Mouse (Mus musculus): ENCODE data around the gene Cntn4.
"Not testable (repeated sequence)": the region's sequence is repeated elsewhere in the genome, so short reads cannot be mapped to it uniquely, and the experiment has no call there.

The Cntn4 gene

DNA sequence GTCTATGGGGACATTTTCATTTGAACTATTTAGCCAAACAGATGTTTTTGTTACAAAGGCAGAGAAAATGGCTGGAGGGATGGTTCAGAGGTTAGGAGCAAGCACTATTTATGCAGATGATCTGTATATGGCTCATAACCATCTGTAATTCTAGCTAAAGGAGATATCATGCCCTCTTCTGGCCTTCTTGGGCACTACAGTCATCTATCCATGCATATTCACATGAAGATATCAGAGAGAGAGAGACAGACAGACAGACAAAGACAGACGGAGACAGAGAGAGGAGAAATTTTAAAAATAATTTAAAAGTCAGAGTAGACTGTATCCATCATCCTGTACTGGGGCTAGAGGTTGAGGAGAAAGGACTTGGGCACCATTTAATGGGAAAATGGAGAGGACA is 652.2 kb downstream of the Cntn4 start:
- DNase-seq (ENCODE audit: low spot score), result no peak

DNA sequence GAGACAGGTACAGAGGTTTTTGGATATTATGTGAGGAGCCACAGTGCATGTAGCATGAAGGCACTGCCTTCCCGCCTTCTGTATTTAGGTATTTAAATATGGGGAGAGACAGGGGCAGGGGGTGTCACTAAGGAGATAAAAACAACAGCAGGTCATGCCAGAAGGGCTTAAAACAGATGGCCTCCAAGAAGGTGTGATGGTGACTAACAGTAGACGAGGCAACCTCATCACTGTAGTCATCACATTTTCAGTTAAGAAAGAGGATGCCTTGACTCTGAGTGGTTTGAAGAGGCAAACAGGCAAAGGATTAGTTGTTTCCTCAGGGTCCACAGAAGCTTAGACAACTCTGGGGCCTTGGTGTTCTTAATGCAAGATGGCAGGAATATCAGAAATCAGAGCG is 655.0 kb downstream of the Cntn4 start:
- no peak for DNase-seq (ENCODE audit: low spot score)

DNA sequence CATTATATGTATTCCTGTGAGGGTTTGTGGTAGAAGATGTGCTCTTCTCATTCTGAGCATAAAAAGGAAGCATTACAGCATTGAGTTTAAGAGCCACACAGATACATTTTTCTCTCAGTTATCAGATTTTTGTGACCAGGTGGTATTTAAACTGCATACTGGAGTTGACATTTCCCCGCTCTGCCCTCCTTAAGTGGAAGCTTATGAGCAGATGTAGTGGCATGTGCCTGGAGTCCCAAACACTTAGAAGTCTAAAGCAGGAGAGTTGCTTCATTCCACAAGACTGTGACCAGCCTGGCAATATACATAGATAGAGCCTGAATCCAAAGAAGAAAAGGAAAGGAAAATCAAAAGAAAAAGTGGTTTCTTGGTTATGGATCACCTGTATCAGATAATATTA is 655.5 kb downstream of the Cntn4 start:
- DNase-seq (ENCODE audit: low spot score), result no peak

DNA sequence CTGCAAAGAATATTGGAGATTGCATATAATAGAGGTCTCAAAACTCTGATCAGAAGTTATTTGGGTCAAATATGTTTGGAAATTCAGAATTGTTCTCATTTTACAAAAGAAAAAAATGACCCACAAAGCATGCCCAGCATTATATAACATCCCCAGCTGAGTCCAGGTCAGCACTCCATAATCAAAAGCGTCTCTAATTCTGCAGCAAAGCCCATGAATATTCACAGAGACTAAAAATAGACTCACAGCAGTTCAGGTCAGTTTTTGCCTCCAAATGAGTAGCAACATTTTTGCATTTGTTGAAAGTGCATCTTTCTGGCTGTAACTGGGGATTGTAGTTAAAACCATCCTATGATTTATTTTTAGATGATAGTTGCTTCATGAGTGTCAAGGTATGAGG is 657.6 kb downstream of the Cntn4 start:
- DNase-seq (ENCODE audit: low spot score), result no peak

DNA sequence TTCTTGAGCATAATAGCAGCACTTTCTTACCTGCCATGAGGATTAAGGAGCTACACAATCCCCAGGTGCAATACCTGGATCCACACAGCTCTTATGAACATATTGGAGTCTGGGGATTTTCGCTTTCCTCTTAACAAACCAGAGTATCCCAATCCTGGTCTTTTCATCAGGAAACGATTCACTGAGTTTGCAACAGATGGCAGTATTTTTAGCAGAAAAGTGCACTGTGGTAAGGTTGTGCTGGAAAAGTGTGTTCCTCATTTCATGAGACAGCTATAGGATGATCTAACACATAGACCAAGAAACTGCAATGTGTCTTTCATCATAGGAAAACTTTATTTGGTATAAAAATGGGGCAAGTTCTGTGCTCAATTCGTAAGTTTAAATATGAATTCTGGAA is 659.3 kb downstream of the Cntn4 start:
- DNase-seq (ENCODE audit: low spot score), result no peak

DNA sequence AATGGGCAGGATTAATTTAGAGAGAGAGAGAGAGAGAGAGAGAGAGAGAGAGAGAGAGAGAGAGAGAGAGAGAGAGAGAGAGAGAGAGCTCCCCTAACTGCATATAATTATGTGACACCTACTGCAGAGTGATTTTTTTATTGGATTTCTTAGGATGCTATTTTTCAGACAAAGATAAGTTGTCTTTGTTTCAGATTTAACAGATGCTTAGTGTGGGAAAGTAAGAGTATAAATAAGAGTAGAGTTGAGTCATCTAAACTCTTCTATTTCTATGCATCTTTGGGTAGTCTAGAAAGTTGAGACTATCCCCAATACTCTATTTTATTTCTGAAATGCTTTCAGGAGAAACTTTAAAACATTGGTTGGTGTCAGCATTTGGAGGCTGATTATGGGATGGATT is 660.4 kb downstream of the Cntn4 start:
- no peak for DNase-seq (ENCODE audit: low spot score)

DNA sequence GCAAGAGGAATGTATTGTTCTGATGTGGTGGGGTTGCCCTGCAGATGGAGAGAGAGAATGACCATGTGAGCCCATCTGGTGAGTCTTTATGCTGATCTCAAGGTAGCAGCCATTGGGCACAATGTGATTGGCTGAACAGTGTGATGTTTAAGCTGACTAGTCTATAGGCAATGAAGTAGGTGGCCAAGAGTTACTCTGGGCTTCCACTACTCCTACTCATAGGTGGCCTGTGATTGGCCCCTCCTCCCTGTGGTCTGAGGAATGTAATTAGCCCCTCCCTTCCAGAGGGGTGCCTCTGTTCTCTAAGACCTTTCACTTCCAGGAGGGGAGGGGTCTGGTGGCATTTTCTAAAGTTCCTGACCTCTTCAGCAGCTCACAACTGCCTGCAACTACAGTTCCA is 663.7 kb downstream of the Cntn4 start:
- DNase-seq (ENCODE audit: low spot score), result no peak

DNA sequence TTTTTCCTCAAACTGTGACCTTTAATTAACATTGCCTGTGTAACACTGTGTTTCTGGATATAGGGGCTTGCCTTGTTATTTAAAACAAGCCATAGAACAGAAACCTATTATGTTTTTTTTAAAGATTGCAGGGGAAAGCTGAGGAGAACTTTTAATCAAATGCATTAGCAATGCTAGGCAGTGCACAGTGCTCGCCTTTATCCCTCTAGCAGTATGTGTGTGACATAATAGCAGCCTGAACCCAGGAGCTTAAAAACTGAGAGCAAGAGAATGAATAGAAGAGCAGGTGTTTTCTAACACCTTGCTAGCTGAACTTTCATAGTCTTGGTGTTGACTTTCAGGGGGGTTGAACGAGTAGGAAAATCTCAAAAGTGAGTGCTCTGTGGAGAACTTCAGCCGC is 672.6 kb downstream of the Cntn4 start:
- no peak for DNase-seq (ENCODE audit: low spot score)

DNA sequence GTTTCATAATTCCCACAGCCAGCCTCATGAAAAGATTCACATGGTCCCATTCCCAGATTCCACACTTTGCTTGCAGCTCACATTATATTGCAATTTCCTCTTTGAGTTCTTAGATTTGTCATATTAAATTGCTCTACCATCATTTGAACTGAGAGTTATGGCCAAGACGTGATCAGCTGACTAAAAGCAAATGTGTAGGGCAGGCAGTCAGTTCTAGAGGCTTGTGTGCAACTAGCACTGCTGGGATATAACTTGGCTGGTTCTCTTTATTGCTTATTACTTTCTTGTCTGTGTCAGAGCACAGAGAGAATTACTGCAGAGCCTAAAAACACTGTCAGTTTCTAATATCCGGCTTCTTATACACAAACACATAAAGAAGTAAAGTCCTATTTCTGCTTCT is 673.9 kb downstream of the Cntn4 start:
- DNase-seq (ENCODE audit: low spot score), result no peak

DNA sequence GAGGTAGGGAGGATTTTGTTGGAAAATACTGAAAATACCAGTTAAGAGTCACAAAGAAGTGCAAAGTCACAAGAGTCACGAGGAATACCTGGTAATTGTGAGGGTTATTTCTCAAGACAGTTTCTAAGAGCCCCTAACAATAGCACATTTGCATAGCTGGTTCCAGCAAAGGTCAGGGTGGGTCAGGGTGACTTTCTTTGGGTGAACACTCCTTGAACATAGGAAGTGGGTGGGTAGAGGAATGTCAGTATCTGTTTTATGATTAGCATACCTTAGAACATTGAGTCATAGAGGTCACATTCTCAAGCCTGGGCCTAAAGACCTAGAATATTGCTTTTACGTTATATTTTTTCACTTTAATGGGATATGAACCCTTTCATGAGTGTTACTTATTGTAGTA is 681.3 kb downstream of the Cntn4 start:
- DNase-seq (ENCODE audit: low spot score), result not testable (repeated sequence)

DNA sequence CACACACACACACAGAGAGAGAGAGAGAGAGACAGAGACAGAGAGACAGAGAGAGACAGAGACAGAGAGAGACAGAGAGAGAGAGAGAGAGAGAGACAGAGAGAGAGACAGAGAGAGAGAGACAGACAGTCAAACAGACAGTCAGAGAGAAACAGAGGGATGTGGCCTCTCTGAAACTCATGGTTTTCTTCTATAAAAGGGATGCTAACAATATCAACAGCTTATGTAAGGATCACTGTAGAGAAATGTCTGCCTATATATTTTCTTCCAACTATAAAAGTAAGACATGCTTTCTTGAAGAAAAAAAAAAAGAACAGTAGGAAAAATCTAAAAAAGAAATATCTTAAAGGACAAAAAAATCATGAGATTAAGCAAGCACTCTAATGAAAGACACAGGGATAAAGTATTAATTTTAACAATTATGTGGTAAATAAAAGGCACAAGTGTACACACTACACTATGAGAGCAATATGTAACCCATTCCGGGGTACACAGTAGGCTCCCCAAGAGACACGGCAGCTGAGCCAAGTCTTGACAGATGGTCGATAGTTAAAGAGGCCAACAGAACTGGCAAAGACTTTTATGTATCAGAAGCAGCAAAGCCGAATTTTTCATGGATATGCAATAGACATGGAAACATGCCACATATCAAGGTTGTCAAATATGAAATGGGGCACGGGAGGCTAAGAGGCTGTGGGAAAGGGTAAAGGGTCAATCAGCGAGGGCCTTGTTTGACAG is 704.0 kb downstream of the Cntn4 start:
- DNase-seq (ENCODE audit: low spot score), result peak; percentile 33

DNA sequence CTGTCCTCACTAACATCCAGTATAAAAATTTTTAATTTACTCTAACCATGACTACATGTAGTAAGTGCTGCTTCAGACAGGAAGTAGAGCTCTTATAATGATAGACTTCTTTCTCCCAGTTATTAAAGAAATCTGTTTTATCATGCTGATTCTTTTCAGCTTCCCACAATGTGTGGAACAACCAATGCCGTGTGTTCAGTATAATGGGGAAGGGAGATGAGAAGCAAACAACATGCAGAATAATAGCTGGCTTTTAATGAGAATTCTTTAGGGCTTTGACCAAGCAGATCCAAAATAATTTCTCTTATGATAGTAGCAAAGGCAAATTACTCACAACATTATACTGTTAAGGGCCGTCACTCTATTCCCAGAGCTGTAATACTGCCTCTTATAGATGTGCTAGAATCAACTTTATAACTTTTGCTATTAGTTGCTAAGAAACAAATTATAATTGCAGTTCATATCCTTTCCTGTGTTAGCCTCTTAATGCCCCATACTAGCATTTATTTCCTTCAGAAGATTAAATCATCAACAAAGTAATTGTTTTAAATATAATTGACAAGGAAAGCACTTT is 710.5 kb downstream of the Cntn4 start:
- no peak for DNase-seq (ENCODE audit: low spot score)

DNA sequence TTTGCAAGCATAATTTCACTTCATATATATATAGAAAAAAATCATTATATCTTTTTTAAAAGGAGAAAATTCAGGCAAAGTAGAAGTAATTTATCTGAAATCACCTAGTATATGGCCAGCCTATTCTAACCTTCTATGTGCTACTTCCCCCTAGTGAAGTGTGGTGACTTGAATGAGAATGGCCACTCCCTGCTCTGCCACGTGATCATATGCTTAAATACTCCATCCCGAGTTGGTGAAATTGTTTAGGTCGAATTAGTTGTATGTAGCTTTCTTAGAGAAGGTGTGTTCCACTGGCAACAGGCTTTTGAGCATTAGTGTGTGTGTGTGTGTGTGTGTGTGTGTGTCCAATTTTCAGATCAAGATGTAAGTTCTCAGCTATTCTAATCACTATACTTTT is 730.6 kb downstream of the Cntn4 start:
- DNase-seq (ENCODE audit: low spot score), result no peak

DNA sequence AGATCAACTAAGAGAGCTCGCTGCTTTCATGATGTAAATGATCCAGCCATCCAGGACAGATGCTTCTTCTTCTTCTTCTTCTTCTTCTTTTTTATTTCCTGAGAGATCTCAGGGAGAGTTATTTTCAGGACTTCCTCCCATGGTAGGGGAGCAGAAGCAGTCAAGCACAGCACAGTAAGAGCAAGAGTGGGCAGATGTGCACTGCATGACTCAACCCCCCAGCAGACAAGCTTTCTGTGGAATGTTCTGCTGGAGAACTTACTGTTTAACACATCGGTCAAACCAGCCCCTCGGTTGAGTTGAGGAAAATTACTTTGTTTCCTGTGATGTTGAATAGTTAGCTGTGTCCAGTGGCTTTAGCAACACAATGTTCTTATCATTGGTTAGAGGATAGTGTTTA is 731.2 kb downstream of the Cntn4 start:
- no peak for DNase-seq (ENCODE audit: low spot score)

DNA sequence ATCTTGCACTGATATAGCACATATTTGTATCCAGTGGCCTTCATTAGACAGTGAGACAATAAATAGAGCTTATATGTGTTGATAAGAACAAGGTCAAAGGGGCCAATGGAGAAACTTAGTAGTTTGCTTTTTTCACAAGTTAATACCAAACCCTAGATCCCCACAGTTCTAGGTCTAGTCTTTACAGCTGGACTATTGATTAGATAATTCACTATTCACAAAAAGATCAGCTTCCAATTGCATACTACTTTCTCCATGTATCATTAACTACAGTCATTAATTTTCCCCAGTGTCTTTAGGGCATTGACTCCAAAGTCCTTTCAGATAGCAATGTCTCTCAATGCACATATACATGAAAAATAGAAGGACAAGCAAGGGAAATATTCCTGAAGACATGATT is 745.5 kb downstream of the Cntn4 start:
- DNase-seq (ENCODE audit: low spot score), result no peak

DNA sequence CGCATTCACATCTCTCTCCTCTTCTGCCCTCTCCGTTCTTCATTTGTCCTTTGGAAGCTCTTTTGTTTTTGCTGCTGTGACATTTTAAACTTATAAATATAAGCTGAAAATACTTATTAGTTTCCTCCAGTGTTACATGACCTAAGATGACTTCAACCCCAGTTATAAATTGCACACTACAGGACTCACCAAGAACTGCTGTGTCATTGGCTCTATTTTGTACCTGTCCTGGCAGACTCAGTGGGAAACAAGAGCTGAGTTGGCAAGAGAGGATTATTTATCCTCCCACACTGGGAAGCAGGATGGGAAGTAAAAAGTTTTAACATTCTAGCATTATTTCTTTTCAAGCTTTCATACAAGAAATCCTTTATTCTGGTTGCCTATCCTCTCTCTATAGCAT is 746.0 kb downstream of the Cntn4 start:
- no peak for DNase-seq (ENCODE audit: low spot score)

DNA sequence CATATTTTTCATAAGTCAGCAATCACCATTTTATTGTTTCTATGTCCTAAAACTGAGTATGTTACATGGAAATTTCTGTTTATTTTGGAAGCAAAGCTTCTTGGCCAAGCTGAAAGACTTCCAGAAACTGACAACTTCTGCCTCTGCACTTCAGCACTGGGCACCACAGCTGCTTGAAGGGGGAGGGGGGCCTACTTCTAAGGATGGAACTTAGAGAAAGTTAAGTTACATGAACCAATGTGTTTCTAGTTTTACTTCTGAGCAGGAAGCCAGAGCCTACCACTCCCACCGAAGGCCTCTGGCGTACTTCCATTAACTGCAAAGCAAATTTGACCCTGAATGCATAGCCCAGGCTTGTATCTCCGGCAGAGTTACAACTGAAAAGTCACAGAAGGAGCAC is 749.2 kb downstream of the Cntn4 start:
- DNase-seq (ENCODE audit: low spot score), result no peak

DNA sequence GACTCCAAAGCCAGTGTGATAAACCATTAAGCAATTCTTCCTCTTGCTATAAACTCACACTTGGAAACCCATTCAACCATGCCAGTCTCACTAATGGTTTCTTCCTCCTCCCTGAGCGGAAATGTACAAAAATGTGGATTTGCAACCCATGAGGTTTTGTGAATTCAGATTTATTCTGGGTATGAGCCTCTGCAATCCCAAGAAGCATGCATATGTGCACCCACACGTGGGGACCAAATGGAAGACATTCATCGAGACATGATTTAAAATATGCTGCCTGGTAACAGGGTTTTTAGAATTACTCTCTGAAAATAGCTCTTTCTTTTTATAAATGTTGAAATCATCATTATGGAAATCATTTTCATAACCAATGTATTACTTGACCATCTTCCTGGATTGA is 754.0 kb downstream of the Cntn4 start:
- no peak for DNase-seq (ENCODE audit: low spot score)

DNA sequence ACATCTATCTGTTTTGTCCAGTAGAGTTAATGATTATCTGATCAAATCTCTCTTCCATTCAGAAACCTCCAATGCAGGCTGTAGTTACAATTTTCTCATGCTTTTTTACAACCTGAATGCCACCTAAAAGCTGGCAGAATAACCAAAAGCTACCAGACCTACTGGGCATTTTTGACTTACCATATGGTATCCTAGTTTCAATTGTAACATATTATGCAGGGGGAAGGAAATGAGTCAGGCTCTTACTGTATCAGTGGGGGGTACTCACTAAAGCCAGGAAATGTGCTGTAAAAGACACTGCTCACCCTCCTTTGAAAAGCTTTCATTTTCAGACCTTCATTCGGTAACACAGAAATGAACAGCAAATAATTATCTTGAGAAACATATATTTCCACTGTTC is 763.3 kb downstream of the Cntn4 start:
- DNase-seq (ENCODE audit: low spot score), result no peak

DNA sequence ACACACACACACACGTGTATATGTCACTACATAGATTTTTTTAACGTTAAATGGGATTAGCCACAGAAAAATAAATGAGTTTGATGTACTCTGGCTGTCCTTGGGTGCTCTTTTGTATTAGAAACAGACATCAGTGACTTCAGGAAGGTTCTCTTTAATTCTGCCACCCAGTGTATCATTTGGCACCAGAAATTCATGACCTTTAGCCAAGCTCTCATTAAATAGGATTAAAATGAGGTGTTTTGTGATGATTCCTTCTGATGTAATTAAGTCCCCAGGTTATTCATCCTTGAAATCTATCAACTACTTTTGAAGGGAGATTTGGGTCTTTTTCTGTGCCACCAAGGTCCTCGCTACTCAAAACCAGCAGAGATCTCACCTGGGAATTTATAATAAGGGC is 763.8 kb downstream of the Cntn4 start:
- no peak for DNase-seq (ENCODE audit: low spot score)

DNA sequence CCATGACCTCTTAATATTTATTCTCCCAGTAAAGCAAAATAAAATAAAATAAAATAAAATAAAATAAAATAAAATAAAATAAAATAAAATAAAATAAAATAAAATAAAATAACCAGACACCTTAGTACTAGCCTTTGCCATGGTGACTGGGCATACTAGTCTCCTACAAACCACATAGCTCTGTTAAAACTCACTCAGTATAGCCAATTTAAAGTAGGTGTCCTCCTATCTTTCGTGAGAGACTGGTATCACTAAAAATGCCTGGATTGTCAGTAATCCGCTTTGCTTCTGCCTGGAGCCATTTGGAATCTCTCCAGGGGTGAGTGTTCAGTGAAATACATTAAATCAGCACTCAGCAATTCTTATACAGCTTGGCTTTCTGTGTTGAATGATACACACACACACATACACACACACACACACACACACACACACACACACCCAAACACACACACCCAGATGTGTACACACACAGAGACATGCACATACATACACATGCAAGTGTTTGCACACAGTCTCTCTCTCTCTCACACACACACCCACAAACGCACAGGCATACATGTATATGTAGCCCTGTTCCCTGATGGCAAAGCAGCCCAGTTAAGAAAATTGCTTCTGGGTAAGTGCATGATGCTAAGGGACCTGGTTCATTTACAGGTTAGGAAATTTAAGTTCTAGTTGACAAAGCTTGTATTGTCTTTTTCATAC is 776.8 kb downstream of the Cntn4 start:
- no peak for DNase-seq (ENCODE audit: low spot score)

DNA sequence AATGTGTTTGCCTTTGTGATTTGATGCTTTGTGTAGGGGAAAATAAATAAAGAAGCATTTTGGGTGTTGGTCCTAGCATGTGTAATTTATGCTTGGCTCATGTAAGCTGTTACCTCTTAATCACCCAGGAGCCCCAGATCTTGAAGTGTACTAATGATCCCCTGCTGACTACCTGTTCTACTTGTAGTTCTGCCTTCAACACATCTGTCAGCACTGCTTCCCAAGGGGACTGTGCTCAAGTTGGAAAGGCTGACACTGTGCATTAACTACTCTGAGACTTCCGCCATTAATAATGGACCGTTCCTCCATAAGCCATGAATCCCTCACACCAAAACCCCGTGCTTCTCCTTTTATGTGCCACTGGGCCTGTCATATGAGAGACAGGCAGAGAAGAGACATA is 778.2 kb downstream of the Cntn4 start:
- DNase-seq (ENCODE audit: low spot score), result no peak

DNA sequence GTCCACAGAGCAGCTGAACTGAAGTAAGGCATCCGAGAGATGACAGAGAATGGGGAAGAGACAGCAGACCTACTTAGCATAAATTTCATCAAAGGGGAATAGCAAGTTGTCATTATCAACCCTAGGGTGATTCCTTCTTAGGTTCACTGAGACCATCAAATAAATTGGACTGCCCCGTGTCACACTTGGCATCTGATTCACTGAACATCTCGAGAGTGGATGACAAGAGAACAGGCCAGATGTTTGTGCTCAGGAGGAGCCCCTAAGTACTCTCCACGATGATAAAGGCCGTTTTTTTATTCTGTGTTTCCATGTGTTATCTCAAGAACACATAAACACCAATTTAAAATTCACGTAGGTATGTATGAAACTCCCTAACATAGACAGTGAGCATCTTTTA is 780.7 kb downstream of the Cntn4 start:
- no peak for DNase-seq (ENCODE audit: low spot score)

DNA sequence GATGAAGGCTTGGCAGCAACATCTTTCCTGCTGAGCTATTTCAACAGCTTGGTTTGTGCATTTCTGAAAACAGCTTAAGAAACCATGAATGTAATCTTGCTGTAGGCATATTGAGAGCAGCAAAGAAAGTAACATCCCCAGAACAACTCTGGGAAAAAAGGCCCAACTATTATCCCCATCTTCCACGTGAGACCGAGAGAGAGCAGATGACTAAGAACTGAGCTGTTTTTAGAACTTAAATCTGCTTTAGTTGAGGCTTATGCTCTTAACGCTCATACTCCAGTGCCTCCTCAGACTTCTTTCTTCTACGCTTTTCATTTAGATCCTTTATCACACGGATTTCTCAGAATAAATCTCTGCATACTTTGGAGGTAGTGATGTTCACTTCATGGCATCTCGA is 784.9 kb downstream of the Cntn4 start:
- no peak for DNase-seq (ENCODE audit: low spot score)
